Mouse (Mus musculus) thymus, adult 18-20 months (tissue): ENCODE measurements at regions not wholly inside any gene's neighbourhood (a gene's known extent, or its start where the extent isn't known, plus 50 kb on each side); places are given as distances from the start of the nearest gene placed in this dataset.

Source experiments
- DNase-seq, 2 experiments: peaks; one replicate each; pipeline ENCODE4 v3.0.0; 2022; ENCODE audit warnings: mixed read lengths in 2 of 2

- DNase-seq: no peak
Measured at GRCm38 (mm10) chr16:7638955-7639755, 785.8 kb downstream of the Tmem114 start.

GRCm38 (mm10) chr16:7637993-7638392 is 786.9 kb downstream of the Tmem114 start:
- DNase-seq: no peak

GRCm38 (mm10) chr16:7637121-7637700 is 787.7 kb downstream of the Tmem114 start:
- DNase-seq: no peak

- no peak for DNase-seq
Measured at GRCm38 (mm10) chr16:7636326-7636725, 788.6 kb downstream of the Tmem114 start.

GRCm38 (mm10) chr16:7632474-7632873 is 792.5 kb downstream of the Tmem114 start:
- no peak for DNase-seq

GRCm38 (mm10) chr16:7628351-7628750 is 796.6 kb downstream of the Tmem114 start:
- no peak for DNase-seq

GRCm38 (mm10) chr16:7606602-7607001 is 818.3 kb downstream of the Tmem114 start:
- no peak for DNase-seq

- no peak for DNase-seq
Measured at GRCm38 (mm10) chr16:7602428-7602827, 822.5 kb downstream of the Tmem114 start.

- DNase-seq: no peak
Measured at GRCm38 (mm10) chr16:7574879-7575278, 850.1 kb downstream of the Tmem114 start.

GRCm38 (mm10) chr16:7560841-7561240 is 864.1 kb downstream of the Tmem114 start:
- DNase-seq: no peak

GRCm38 (mm10) chr16:7559177-7559576 is 865.8 kb downstream of the Tmem114 start:
- DNase-seq: no peak

GRCm38 (mm10) chr16:7558637-7559036 is 866.3 kb downstream of the Tmem114 start:
- no peak for DNase-seq

GRCm38 (mm10) chr16:7555911-7556310 is 869.0 kb downstream of the Tmem114 start:
- no peak for DNase-seq

GRCm38 (mm10) chr16:7549568-7549967 is 875.4 kb downstream of the Tmem114 start:
- DNase-seq: no peak

GRCm38 (mm10) chr16:7544067-7544466 is 880.9 kb downstream of the Tmem114 start:
- DNase-seq: no peak

GRCm38 (mm10) chr16:7529811-7530210 is 895.1 kb downstream of the Tmem114 start:
- no peak for DNase-seq

- no peak for DNase-seq
Measured at GRCm38 (mm10) chr16:7528963-7529362, 896.0 kb downstream of the Tmem114 start.

GRCm38 (mm10) chr16:7527923-7528776 is 896.8 kb downstream of the Tmem114 start:
- DNase-seq: no peak

GRCm38 (mm10) chr16:7518711-7519110 is 906.2 kb downstream of the Tmem114 start:
- no peak for DNase-seq
